Mouse (Mus musculus): Measurements from ENCODE around the gene Smg9. TPM values are rescaled to one million over a fixed set of nuclear protein-coding genes. Genes with fewer than 3 reads are reported as not detected.
"Not testable (repeated sequence)": the region's sequence is repeated elsewhere in the genome, so short reads cannot be mapped to it uniquely, and the experiment has no call there.

Gene Smg9
- polyA plus RNA-seq, 1 experiment from 2014 or later: 33.4 TPM

DNA sequence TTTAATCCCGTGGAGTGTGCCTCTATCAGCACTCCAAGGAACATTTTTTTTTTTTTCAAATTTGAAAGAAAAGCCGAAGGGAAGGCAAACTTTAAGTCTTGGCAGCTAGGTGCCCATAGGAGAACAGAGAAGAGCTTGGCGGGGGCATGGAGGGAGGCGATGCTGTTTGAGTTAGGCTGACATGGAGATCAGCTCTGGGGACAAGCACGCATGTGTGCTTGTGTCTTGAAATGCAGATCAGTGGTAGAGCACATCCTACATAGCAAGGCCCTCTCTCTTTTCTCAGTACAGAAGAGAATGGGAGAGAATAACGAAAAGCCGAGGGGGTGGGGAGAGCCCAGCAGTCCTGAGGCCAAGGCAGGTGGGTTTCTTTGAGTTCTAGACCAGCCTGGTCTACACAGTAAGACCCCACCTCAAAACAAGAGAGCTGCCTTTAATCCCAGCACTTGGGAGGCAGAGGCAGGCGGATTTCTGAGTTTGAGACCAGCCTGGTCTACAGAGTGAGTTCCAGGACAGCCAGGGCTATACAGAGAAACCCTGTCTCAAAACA, 980 bp upstream of the Smg9 start:
- Histone ChIP-seq H3K9me3 (no peaks in the 10 kb centered on the region), H3K9ac (replicated peaks) (no peak overlapping the region), H3K4me1 (peaks cover 14% of the 10 kb centered on the region), H3K36me3 (peaks cover 1% of the 10 kb centered on the region; the same call in 1 of the 2 replicates), H3K4me3 (no peak overlapping the region), H3K27ac (replicated peaks) (no peak overlapping the region), H3K4me2 (replicated peaks) (no peak overlapping the region), H3K27me3 (no peaks in the 10 kb centered on the region)
- 98% methylated on average over 8 of the region's 8 CpGs for WGBS
- no peak for ATAC-seq (replicated peaks)

DNA sequence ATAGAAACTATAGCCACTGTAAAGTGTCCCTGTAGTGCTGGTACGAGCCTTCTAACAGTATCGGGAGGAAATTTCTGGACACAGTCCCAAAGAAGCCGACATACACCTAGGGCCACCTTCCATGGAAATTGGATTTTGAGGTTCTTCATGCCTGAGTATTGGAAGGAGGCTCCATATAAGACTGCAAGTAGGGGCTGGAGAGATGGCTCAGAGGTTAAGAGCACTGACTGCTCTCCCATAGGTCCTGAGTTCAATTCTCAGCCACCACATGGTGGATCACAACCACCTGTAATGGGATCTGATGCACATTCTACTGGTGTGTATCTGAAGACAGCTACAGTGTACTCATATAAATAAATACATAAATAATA, 648 bp downstream of the Smg9 start:
- Histone ChIP-seq H3K27ac (replicated peaks) (peak overlapping the region; percentile 98), H3K4me1 (peaks cover 14% of the 10 kb centered on the region), H3K4me3 (peak overlapping the region; percentile 73), H3K27me3 (no peaks in the 10 kb centered on the region), H3K9ac (replicated peaks) (peak overlapping the region; percentile 69), H3K4me2 (replicated peaks) (peak overlapping the region; percentile 56), H3K36me3 (peaks cover 12% of the 10 kb centered on the region), H3K9me3 (no peaks in the 10 kb centered on the region)
- peak; percentile 24; the same call in 1 of the 2 replicates for ATAC-seq (replicated peaks)
- 18% methylated on average over 3 of the region's 3 CpGs for WGBS

DNA sequence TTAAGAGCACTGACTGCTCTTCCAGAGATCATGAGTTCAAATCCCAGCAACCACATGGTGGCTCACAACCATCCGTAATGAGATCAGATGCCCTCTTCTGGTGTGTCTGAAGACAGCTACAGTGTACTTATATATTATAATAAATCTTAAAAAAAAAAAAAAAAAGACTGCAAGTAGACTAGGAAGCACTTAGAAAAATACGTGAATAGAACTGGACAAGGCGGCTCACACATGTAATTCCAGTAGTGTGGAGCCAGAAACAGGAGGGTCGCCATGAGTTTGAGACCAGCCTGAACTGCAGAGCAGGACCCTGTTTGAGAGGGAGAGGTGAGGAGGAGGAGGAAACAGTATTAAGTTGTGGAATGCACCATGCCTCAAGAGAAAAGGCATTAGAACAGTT, 1.1 kb downstream of the Smg9 start:
- Histone ChIP-seq H3K4me3 (peak overlapping the region; percentile 73), H3K4me2 (replicated peaks) (peak overlapping the region; percentile 56), H3K36me3 (peaks cover 16% of the 10 kb centered on the region), H3K4me1 (peaks cover 14% of the 10 kb centered on the region)
- not testable (repeated sequence) for H3K9ac ChIP-seq (replicated peaks); H3K27ac ChIP-seq (replicated peaks); H3K9me3 ChIP-seq; ATAC-seq (replicated peaks); H3K27me3 ChIP-seq
- WGBS: 93% methylated on average over 4 of the region's 4 CpGs

DNA sequence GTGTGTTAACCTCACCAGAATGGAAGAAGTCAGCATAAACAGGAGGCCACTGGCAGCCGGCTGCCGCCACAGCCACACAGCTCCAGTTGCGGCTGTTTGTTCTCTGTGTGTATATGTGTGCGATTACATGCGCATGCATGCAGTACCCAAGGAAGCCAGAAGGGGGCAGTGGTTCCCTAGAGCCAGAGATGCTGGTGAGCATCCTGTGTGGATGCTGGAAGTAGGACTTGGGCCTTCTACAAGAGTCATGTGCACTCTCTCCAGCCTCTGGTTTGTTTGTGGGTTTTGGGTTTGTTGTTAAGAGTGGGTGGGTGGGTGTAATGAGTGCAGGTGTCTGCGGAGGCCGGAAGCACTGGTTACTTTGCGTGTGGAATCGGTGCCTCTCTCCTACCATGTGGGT, 3.4 kb downstream of the Smg9 start:
- no peak overlapping the region for H3K4me3 ChIP-seq
- H3K27me3 ChIP-seq: no peaks in the 10 kb centered on the region
- H3K4me2 ChIP-seq (replicated peaks): no peak overlapping the region
- peaks cover 20% of the 10 kb centered on the region for H3K4me1 ChIP-seq
- no peak overlapping the region for H3K9ac ChIP-seq (replicated peaks)
- no peaks in the 10 kb centered on the region for H3K9me3 ChIP-seq
- ATAC-seq (replicated peaks): no peak
- peaks cover 25% of the 10 kb centered on the region for H3K36me3 ChIP-seq
- no peak overlapping the region for H3K27ac ChIP-seq (replicated peaks)
- 97% methylated on average over 9 of the region's 9 CpGs for WGBS

DNA sequence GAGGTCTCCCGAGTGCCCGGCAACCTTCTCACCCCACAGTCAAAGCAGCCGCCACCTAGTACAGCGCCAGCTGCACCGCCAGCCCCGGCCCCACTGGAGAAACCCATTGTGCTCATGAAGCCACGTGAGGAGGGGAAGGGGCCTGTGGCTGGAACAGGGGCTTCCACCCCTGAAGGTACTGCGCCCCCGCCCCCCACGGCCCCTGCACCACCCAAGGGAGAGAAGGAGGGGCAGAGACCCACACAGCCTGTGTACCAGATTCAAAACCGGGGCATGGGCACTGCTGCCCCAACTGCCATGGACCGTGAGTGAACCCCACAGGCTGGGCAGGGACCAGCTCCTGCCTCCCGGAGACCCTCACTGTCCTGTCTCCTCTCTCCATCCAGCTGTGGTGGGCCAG, 6.2 kb downstream of the Smg9 start:
- Histone ChIP-seq H3K4me2 (replicated peaks) (no peak overlapping the region), H3K9me3 (no peaks in the 10 kb centered on the region), H3K9ac (replicated peaks) (no peak overlapping the region), H3K36me3 (peaks cover 25% of the 10 kb centered on the region), H3K27ac (replicated peaks) (no peak overlapping the region), H3K27me3 (no peaks in the 10 kb centered on the region), H3K4me3 (no peak overlapping the region), H3K4me1 (peaks cover 15% of the 10 kb centered on the region)
- 90% methylated on average over 13 of the region's 13 CpGs for WGBS
- ATAC-seq (replicated peaks): no peak

DNA sequence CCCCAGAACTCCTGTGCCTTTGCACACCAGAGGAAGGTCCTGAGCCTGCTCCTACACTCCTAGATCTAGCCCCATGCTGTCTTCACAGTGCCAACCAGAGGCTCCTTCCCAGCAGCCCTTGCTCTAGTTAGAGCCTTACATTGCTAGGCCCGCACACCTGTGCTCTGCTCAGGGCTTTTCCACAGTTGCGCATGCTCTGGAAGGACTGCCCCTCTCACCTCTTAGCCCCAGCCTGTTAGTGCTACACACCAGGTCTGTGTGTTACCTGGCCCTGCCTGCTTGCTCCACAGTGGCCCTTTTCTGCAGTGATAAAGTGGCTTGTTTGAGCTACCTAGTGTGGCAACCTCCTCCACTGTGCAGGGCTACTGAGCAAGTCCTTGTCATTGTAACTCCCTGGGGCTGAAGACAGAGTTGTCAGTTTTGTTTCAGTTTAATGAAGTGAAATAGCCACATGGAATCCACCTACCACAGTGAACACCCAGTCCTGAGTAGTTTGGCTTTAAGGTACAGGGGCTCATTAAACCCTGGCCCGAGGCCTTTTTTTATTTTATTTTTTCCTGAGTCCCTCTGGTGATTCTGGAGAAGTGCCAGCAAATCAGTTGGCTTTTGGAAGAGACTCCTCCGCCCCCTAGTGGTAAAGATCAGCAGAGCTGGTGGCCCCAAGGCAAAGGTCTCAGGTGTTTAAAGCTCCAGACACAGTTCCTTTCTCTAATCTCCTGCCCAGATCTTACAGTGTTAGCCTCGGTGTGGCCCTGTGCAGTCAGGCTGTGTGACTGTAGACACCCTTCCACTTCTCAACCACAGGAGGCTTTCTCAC, 7.3 kb downstream of the Smg9 start:
- Histone ChIP-seq H3K27me3 (no peaks in the 10 kb centered on the region), H3K36me3 (peaks cover 25% of the 10 kb centered on the region), H3K4me1 (peaks cover 7% of the 10 kb centered on the region), H3K9ac (replicated peaks) (no peak overlapping the region), H3K4me3 (no peak overlapping the region), H3K9me3 (no peaks in the 10 kb centered on the region), H3K27ac (replicated peaks) (peak overlapping the region; percentile 14), H3K4me2 (replicated peaks) (no peak overlapping the region)
- whole genome bisulfite sequencing: 44% methylated on average over 5 of the region's 5 CpGs
- peak; percentile 31; the same call in 1 of the 2 replicates for ATAC-seq (replicated peaks)

DNA sequence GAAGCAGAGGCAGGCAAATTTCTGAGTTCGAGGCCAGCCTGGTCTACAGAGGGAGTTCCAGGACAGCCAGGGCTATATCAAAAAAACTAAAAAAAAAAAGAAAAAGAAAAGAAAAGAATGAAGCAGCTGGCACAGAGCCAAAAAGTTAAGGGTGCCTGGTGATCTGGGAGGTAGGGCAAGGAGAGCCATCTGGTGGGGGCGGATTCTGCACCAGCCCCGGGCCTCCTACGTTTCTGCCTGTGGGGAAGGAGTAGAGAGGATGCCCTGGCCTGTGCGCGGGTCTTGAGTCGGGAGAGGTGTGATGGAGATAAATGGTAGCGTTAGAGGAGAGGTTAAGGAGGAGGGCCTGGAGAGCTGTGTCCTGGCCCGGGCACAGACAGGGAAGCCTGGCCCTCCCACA, 8.8 kb downstream of the Smg9 start:
- H3K9ac ChIP-seq (replicated peaks): no peak overlapping the region
- no peak overlapping the region for H3K4me2 ChIP-seq (replicated peaks)
- no peak overlapping the region for H3K4me3 ChIP-seq
- no peak overlapping the region for H3K27ac ChIP-seq (replicated peaks)
- H3K4me1 ChIP-seq: peaks cover 7% of the 10 kb centered on the region
- ATAC-seq (replicated peaks): no peak
- H3K27me3 ChIP-seq: no peaks in the 10 kb centered on the region
- H3K9me3 ChIP-seq: no peaks in the 10 kb centered on the region
- peaks cover 25% of the 10 kb centered on the region for H3K36me3 ChIP-seq
- WGBS: 92% methylated on average over 9 of the region's 9 CpGs

DNA sequence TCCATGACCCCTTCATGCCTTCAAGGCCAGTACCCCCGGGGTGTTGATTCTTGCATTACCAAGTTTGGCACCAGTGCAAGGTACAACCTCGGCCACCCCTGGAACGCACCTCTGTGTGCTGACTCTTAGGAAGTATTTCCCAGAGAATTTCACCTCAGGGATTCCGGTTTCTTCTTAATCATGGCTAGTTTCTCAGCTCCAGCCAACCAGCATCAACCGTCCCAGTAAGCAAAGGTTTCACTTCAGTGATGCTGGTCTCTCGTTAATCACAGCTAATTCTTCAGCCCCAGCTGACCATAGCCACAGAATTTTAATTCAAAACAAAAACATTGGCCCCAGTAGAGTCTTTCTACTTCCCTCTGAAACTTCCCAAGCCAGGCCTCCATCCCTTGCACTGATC, 10.7 kb downstream of the Smg9 start:
- H3K4me2 ChIP-seq (replicated peaks): no peak overlapping the region
- no peak overlapping the region for H3K27ac ChIP-seq (replicated peaks)
- H3K36me3 ChIP-seq: peaks cover 13% of the 10 kb centered on the region
- no peaks in the 10 kb centered on the region for H3K27me3 ChIP-seq
- H3K9me3 ChIP-seq: no peaks in the 10 kb centered on the region
- peaks cover 7% of the 10 kb centered on the region for H3K4me1 ChIP-seq
- WGBS: 86% methylated on average over 6 of the region's 6 CpGs
- no peak overlapping the region for H3K4me3 ChIP-seq
- no peak overlapping the region for H3K9ac ChIP-seq (replicated peaks)
- ATAC-seq (replicated peaks): no peak

DNA sequence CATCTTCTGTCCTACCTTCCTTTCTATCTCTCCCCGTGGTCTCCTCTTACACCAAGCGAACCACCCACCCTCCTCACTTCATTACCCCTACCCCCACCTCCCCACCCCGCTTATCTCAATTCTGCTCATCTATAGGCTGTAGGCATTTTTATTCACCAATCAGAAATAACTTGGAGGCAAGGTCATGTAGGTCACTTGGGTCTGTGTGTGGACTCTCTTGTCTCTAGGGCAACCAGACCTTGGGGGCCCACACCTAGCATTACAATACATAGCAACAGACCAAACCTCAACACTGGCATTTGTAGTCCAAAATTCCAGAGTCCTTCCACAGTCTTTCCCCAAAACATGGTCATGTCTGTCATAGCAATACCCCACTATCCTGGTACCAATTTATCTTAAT, 11.4 kb downstream of the Smg9 start:
- Histone ChIP-seq H3K9me3 (no peaks in the 10 kb centered on the region), H3K9ac (replicated peaks) (no peak overlapping the region), H3K4me1 (peaks cover 7% of the 10 kb centered on the region), H3K27me3 (no peaks in the 10 kb centered on the region), H3K4me3 (no peak overlapping the region), H3K36me3 (peaks cover 5% of the 10 kb centered on the region), H3K27ac (replicated peaks) (no peak overlapping the region), H3K4me2 (replicated peaks) (no peak overlapping the region)
- 84% methylated on average over 3 of the region's 3 CpGs for WGBS
- no peak for ATAC-seq (replicated peaks)

DNA sequence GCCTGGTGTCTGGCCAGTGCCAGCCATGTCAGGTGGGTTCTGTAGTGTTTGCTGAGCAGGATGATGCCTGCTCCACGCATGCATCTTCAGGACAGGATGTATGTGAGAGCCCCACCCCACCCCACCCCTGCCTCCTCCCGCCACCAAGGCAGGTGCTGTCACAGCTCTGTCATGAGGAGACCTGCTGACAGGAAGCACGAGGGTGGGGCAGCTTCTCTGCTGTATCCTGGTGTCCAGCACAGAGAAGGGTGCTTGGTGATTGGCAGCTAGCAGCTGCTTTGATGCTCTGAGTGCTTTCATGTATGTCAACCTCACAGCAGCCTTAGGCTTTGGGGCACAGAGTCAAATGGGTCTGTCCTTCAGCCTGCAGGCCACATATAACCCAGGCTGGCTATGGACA, 14.2 kb downstream of the Smg9 start:
- ATAC-seq (replicated peaks): no peak
- Histone ChIP-seq H3K4me3 (no peak overlapping the region), H3K27ac (replicated peaks) (no peak overlapping the region), H3K9me3 (no peaks in the 10 kb centered on the region), H3K9ac (replicated peaks) (no peak overlapping the region), H3K36me3 (peaks cover 3% of the 10 kb centered on the region; the same call in 1 of the 2 replicates), H3K27me3 (no peaks in the 10 kb centered on the region), H3K4me1 (no peaks in the 10 kb centered on the region), H3K4me2 (replicated peaks) (no peak overlapping the region)
- WGBS: 96% methylated on average over 3 of the region's 3 CpGs

DNA sequence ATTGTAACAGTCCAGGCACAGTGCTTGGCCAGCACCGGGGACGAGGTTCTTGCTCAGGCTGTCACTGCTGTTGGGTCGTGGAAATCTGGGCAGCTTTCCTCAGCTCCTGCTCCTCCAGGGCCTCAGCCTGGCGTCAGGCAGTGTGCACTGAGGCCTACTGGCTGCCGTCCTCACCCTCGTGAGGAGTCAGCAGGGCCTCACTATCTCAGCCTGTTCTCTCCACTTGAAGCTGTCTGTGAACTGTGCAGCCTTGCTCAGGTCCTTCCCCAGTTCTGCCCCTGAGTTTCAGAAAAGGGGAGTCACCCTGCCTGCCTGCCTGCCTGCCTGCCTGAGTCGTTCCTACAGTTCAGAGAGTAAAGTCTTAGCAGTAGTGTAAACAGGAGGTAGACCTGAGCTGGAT, 15.8 kb downstream of the Smg9 start:
- 85% methylated on average over 7 of the region's 7 CpGs for WGBS
- Histone ChIP-seq H3K9ac (replicated peaks) (no peak overlapping the region), H3K9me3 (no peaks in the 10 kb centered on the region), H3K27ac (replicated peaks) (no peak overlapping the region), H3K27me3 (no peaks in the 10 kb centered on the region), H3K4me2 (replicated peaks) (no peak overlapping the region), H3K36me3 (peaks cover 3% of the 10 kb centered on the region; the same call in 1 of the 2 replicates), H3K4me1 (0 out of 2 replicates have a peak, but pooled peaks cover 5% of the 10 kb centered on the region), H3K4me3 (no peak overlapping the region)
- no peak for ATAC-seq (replicated peaks)

DNA sequence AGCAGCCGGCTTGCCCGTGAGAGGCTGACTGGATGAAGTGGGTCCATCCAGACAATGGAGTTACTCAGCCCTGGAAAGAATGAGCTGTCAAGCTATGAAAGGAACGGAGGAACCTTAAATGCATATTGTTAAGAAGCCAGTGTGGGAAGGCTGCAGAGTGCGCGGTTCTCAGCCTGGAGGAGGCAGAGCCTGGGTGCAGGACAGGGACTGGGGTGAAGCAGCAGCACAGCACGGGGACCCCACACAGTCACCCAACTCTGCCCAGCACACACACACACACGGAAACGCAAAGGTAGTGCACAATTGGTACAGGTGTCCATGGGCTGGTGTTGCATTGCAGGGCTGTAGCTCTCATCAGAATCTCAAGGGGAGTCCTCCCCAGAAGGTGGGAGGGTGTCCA, 20.2 kb downstream of the Smg9 start:
- H3K9ac ChIP-seq (replicated peaks): no peak overlapping the region
- ATAC-seq (replicated peaks): no peak
- no peaks in the 10 kb centered on the region for H3K9me3 ChIP-seq
- WGBS: 25% methylated on average over 8 of the region's 8 CpGs
- 0 out of 2 replicates have a peak, but pooled peaks cover 5% of the 10 kb centered on the region for H3K4me1 ChIP-seq
- H3K27ac ChIP-seq (replicated peaks): no peak overlapping the region
- no peak overlapping the region for H3K4me2 ChIP-seq (replicated peaks)
- no peak overlapping the region for H3K4me3 ChIP-seq
- H3K27me3 ChIP-seq: no peaks in the 10 kb centered on the region
- peaks cover 3% of the 10 kb centered on the region for H3K36me3 ChIP-seq
